Comparison of ENCODE assay signal across 8 mouse cellular contexts in genomic region chr8:46471926-46472485, GRCm38 (mm10). TPM values are rescaled to one million over a fixed set of nuclear protein-coding genes. Genes with fewer than 3 reads are reported as not detected.
DNase-seq lines count a peak whose midpoint lies in the region; ATAC-seq lines count a peak whose summit lies in the region.

No protein-coding gene starts in this region.

- 48% methylated on average over 9 of the region's 9 CpGs for WGBS in forebrain, embryonic 11.5 days
- 44% methylated on average over 9 of the region's 9 CpGs for WGBS in limb, embryonic 12.5 days

- H3K4me2 ChIP-seq in forebrain, embryonic 11.5 days (ENCODE audit: low read depth, low read length, severe bottlenecking): peak overlapping the region; percentile 86
- peak overlapping the region; percentile 94 for H3K4me2 ChIP-seq in limb, embryonic 12.5 days

- DNase-seq in forebrain, embryonic 11.5 days (ENCODE audit: low spot score): no peak
- DNase-seq in splenic B cell, adult 2 months (ENCODE audit: low read depth, low spot score): peak; percentile 11
- DNase-seq in cerebellum, adult 18-20 months: no peak
- DNase-seq in thymus, postnatal 0 days (ENCODE audit: low spot score): no peak

- peaks cover 63% of the 10 kb centered on the region for H3K4me1 ChIP-seq in megakaryocyte, embryonic 14.5 days
- H3K4me1 ChIP-seq in forebrain, embryonic 11.5 days (replicated peaks; ENCODE audit: control insufficient read depth, insufficient read depth, low read length): no peaks in the 10 kb centered on the region; the same call in 1 of the 2 replicates
- no peaks in the 10 kb centered on the region; the same call in 1 of the 2 replicates for H3K4me1 ChIP-seq in limb, embryonic 12.5 days (replicated peaks)

- H3K27ac ChIP-seq in forebrain, embryonic 11.5 days (ENCODE audit: low read depth, low read length): no peak overlapping the region
- no peak overlapping the region for H3K27ac ChIP-seq in limb, embryonic 12.5 days

- H3K4me3 ChIP-seq in megakaryocyte, embryonic 14.5 days (replicated peaks): peak overlapping the region; percentile 97
- peak overlapping the region; percentile 78 for H3K4me3 ChIP-seq in forebrain, embryonic 11.5 days (ENCODE audit: low read depth, low read length)
- H3K4me3 ChIP-seq in limb, embryonic 12.5 days (replicated peaks): peak overlapping the region; percentile 81

- no peaks in the 10 kb centered on the region for H3K9me3 ChIP-seq in megakaryocyte, embryonic 14.5 days
- H3K9me3 ChIP-seq in forebrain, embryonic 11.5 days (ENCODE audit: control insufficient read depth, low read length): no peaks in the 10 kb centered on the region
- no peaks in the 10 kb centered on the region for H3K9me3 ChIP-seq in limb, embryonic 12.5 days

- H3K27me3 ChIP-seq in megakaryocyte, embryonic 14.5 days (replicated peaks): no peaks in the 10 kb centered on the region
- H3K27me3 ChIP-seq in forebrain, embryonic 11.5 days (ENCODE audit: control insufficient read depth, insufficient read depth, low read length): no peaks in the 10 kb centered on the region; the same call in 1 of the 2 replicates
- peaks cover 4% of the 10 kb centered on the region; the same call in 1 of the 2 replicates for H3K27me3 ChIP-seq in limb, embryonic 12.5 days
- no peaks in the 10 kb centered on the region for H3K27me3 ChIP-seq in splenic B cell, adult 2 months (ENCODE audit: control insufficient read depth, insufficient read depth, low read length, poor library complexity, severe bottlenecking)

- peak overlapping the region; percentile 67 for H3K9ac ChIP-seq in forebrain, embryonic 11.5 days (ENCODE audit: low read length)
- peak overlapping the region; percentile 79 for H3K9ac ChIP-seq in limb, embryonic 12.5 days (replicated peaks)

- no peak for ATAC-seq in megakaryocyte, adult 5-6 weeks (ENCODE audit: poor library complexity, severe bottlenecking)
- ATAC-seq in forebrain, embryonic 11.5 days (replicated peaks; ENCODE audit: low FRiP score): no peak
- no peak for ATAC-seq in limb, embryonic 12.5 days (ENCODE audit: insufficient number of reproducible peaks, insufficient read depth, low FRiP score, low TSS enrichment, low read depth)
- no peak for ATAC-seq in megakaryocyte-erythroid progenitor cell, adult 5-6 weeks (replicated peaks; ENCODE audit: low FRiP score, low TSS enrichment, poor library complexity, severe bottlenecking)

- H3K36me3 ChIP-seq in megakaryocyte, embryonic 14.5 days (replicated peaks; ENCODE audit: low read length): peaks cover 3% of the 10 kb centered on the region
- no peaks in the 10 kb centered on the region for H3K36me3 ChIP-seq in forebrain, embryonic 11.5 days (ENCODE audit: control insufficient read depth, insufficient read depth, low read length)
- no peaks in the 10 kb centered on the region for H3K36me3 ChIP-seq in limb, embryonic 12.5 days
- H3K36me3 ChIP-seq in splenic B cell, adult 2 months (ENCODE audit: control insufficient read depth, insufficient read depth, low read length, poor library complexity, severe bottlenecking): no peaks in the 10 kb centered on the region

RNA-seq across cellular contexts. Expression of gene Acsl1, which starts 1.2 kb away (rescaled TPM):
- 2.6 and 8.5 TPM in 2 replicates for polyA plus RNA-seq in megakaryocyte, embryonic 14.5 days (2012; ENCODE audit: insufficient read depth, low replicate concordance)
- 51.0 and 67.3 TPM in 2 replicates for total RNA-seq in megakaryocyte, adult 5-6 weeks (2015)
- 97.1 and 125 TPM in 2 replicates for total RNA-seq in megakaryocyte, adult 5-6 weeks (2017)
- 6.2 and 6.7 TPM in 2 replicates for polyA plus RNA-seq in forebrain, embryonic 11.5 days (2014; fragmentation: Nextera tagmentation; extraction: Ambion mirVana)
- 8.4 and 8.9 TPM in 2 replicates for polyA plus RNA-seq in limb, embryonic 12.5 days (2016; fragmentation: Nextera tagmentation; extraction: Ambion mirVana)
- total RNA-seq in megakaryocyte-erythroid progenitor cell, adult 5-6 weeks (2014; fragmentation: Nextera tagmentation): 85.5 and 104 TPM in 2 replicates
- 139 and 157 TPM in 2 replicates for total RNA-seq in megakaryocyte-erythroid progenitor cell, adult 5-6 weeks (2017)
- polyA plus RNA-seq in thymus, postnatal 0 days (2015; fragmentation: Nextera tagmentation; extraction: Ambion mirVana): 6.6 and 8.4 TPM in 2 replicates
